8 mouse cellular contexts compared by ENCODE assay signal in the genomic region with DNA sequence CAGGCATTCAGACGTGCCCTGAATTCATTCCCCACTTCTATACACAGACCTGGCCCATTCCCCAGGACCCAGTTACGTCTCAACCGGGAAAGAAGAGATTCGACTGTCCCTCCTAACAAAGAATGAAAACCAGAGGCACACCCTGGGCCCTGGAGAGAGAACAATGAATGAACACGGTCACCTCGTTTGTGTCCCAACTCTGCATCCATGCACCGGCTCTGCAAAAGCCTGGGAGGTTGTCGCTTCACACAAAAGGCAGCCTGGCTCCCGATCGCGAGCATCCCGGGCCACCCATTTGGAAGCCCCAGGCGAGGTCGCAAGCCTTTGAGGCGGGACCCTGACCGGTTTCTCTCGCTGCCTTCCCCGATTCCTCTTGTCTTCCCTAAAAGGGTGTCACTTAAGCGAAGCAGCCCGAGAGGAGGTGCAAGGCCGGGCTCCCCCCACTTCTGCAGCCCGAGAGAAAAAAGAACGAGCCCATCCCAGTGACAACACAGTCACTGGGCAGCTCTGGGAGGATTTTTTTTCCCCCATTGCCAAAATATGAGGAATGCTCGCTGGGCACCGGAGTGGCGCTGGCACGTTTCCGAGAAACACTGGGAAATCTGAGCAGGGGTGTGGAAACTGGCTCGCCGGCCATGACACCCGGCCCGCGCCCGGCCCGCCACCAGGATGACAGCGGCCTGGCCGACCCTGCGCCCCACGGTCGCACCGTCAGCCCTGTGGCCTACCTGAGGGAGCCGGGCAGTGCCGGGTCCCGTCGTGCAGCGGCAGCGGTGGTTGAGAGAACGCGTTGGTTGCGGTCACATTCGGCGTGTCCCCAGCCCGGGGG. TPM values are rescaled to one million over a fixed set of nuclear protein-coding genes. Genes with fewer than 3 reads are reported as not detected.
A peak's percentile ranks its signal among the peaks of the same experiment; 100 is the strongest.
DNase-seq lines count a peak whose midpoint lies in the region; ATAC-seq and TF ChIP-seq lines count a peak whose summit lies in the region.

No protein-coding gene starts in this region.

- under 1% methylated on average over 52 of the region's 53 CpGs for WGBS in heart, embryonic 13.5 days
- WGBS in kidney, embryonic 16.5 days = 0% methylated on average over 51 of the region's 53 CpGs
- under 1% methylated on average over 53 of the region's 53 CpGs for WGBS in liver, embryonic 12.5 days (ENCODE audit: insufficient replicate concordance)
- under 1% methylated on average over 53 of the region's 53 CpGs for WGBS in stomach, embryonic 16.5 days

- TF ChIP-seq POLR2A in brain, embryonic 14.5 days (IDR thresholded peaks at IDR 0.05; ENCODE audit: borderline replicate concordance, extremely low read depth, insufficient read depth, insufficient read length, poor library complexity, severe bottlenecking) = no peak
- no peak for TF ChIP-seq POLR2A in myocyte (IDR thresholded peaks at IDR 0.05; ENCODE audit: insufficient read length, low read depth)

- H3K27me3 ChIP-seq in heart, embryonic 13.5 days (replicated peaks) = no peaks in the 10 kb centered on the region
- no peaks in the 10 kb centered on the region for H3K27me3 ChIP-seq in kidney, embryonic 16.5 days (ENCODE audit: insufficient read depth, low read length)
- no peaks in the 10 kb centered on the region for H3K27me3 ChIP-seq in liver, embryonic 12.5 days (replicated peaks)
- H3K27me3 ChIP-seq in myocyte (ENCODE audit: control insufficient read depth, insufficient read depth, insufficient read length) = no peaks in the 10 kb centered on the region
- H3K27me3 ChIP-seq in stomach, embryonic 16.5 days (ENCODE audit: control insufficient read depth, insufficient read depth, low read length) = no peaks in the 10 kb centered on the region

- no peaks in the 10 kb centered on the region for H3K9me3 ChIP-seq in heart, embryonic 13.5 days
- H3K9me3 ChIP-seq in kidney, embryonic 16.5 days (ENCODE audit: low read length) = no peaks in the 10 kb centered on the region
- H3K9me3 ChIP-seq in liver, embryonic 12.5 days (replicated peaks) = no peaks in the 10 kb centered on the region
- H3K9me3 ChIP-seq in stomach, embryonic 16.5 days (replicated peaks; ENCODE audit: control insufficient read depth, low read length) = no peaks in the 10 kb centered on the region

- peak overlapping the region; percentile 80 for H3ac ChIP-seq in myocyte (ENCODE audit: control insufficient read depth, insufficient read length)

- peaks cover 46% of the 10 kb centered on the region for H3K4me1 ChIP-seq in heart, embryonic 13.5 days
- peaks cover 22% of the 10 kb centered on the region for H3K4me1 ChIP-seq in kidney, embryonic 16.5 days (ENCODE audit: insufficient read depth, low read length)
- H3K4me1 ChIP-seq in liver, embryonic 12.5 days = peaks cover 61% of the 10 kb centered on the region
- H3K4me1 ChIP-seq in stomach, embryonic 16.5 days (ENCODE audit: control insufficient read depth, insufficient read depth, low read length) = peaks cover 17% of the 10 kb centered on the region

- peak overlapping the region; percentile 99 for H3K27ac ChIP-seq in heart, embryonic 13.5 days (replicated peaks)
- peak overlapping the region; percentile 98 for H3K27ac ChIP-seq in kidney, embryonic 16.5 days (ENCODE audit: low read length)
- peak overlapping the region; percentile 98 for H3K27ac ChIP-seq in liver, embryonic 12.5 days
- peak overlapping the region; percentile 99 for H3K27ac ChIP-seq in stomach, embryonic 16.5 days (ENCODE audit: low read length)

- H3K9ac ChIP-seq in heart, embryonic 13.5 days = peak overlapping the region; percentile 100
- peak overlapping the region; percentile 100 for H3K9ac ChIP-seq in kidney, embryonic 16.5 days (replicated peaks; ENCODE audit: low read length)
- H3K9ac ChIP-seq in liver, embryonic 12.5 days = peak overlapping the region; percentile 98
- peak overlapping the region; percentile 100 for H3K9ac ChIP-seq in stomach, embryonic 16.5 days (ENCODE audit: low read length)

- peaks cover 54% of the 10 kb centered on the region for H3K79me2 ChIP-seq in myocyte (ENCODE audit: control insufficient read depth, insufficient read depth)

- peak; percentile 73 for DNase-seq in brain, embryonic 14.5 days (ENCODE audit: low read depth)

- ATAC-seq in CD4-positive, CD25-positive, alpha-beta regulatory T cell, adult 4 months = peak; percentile 10
- ATAC-seq in erythroid progenitor cell, adult 5-6 weeks (replicated peaks; ENCODE audit: low FRiP score, poor library complexity, severe bottlenecking) = peak; percentile 41
- peak; percentile 59 for ATAC-seq in heart, embryonic 13.5 days (ENCODE audit: extremely low read depth, insufficient number of reproducible peaks, low FRiP score, low TSS enrichment)
- ATAC-seq in kidney, embryonic 16.5 days (ENCODE audit: low FRiP score, low TSS enrichment) = peak; percentile 73
- peak; percentile 52 for ATAC-seq in liver, embryonic 12.5 days
- ATAC-seq in stomach, embryonic 16.5 days (ENCODE audit: insufficient read depth, low FRiP score) = peak; percentile 38; the same call in 1 of the 2 replicates

- peak overlapping the region; percentile 98 for H3K4me3 ChIP-seq in heart, embryonic 13.5 days
- H3K4me3 ChIP-seq in kidney, embryonic 16.5 days (ENCODE audit: low read length) = peak overlapping the region; percentile 98
- H3K4me3 ChIP-seq in liver, embryonic 12.5 days = peak overlapping the region; percentile 91
- peak overlapping the region; percentile 88 for H3K4me3 ChIP-seq in myocyte
- peak overlapping the region; percentile 96 for H3K4me3 ChIP-seq in stomach, embryonic 16.5 days (replicated peaks; ENCODE audit: low read length)

- no peak for TF ChIP-seq CTCF in brain, embryonic 14.5 days (IDR thresholded peaks at IDR 0.05; ENCODE audit: borderline replicate concordance, extremely low read depth, insufficient read depth, insufficient read length)

- peak overlapping the region; percentile 81 for H3K4me2 ChIP-seq in heart, embryonic 13.5 days
- peak overlapping the region; percentile 59 for H3K4me2 ChIP-seq in kidney, embryonic 16.5 days (replicated peaks; ENCODE audit: low read depth, low read length)
- peak overlapping the region; percentile 88 for H3K4me2 ChIP-seq in liver, embryonic 12.5 days
- peak overlapping the region; percentile 95 for H3K4me2 ChIP-seq in myocyte (ENCODE audit: low read depth)
- peak overlapping the region; percentile 72 for H3K4me2 ChIP-seq in stomach, embryonic 16.5 days (ENCODE audit: low read depth, low read length)

- H3K36me3 ChIP-seq in heart, embryonic 13.5 days = no peaks in the 10 kb centered on the region
- H3K36me3 ChIP-seq in kidney, embryonic 16.5 days (ENCODE audit: insufficient read depth, low read length) = no peaks in the 10 kb centered on the region
- no peaks in the 10 kb centered on the region for H3K36me3 ChIP-seq in liver, embryonic 12.5 days
- H3K36me3 ChIP-seq in myocyte (ENCODE audit: control insufficient read depth, insufficient read depth) = no peaks in the 10 kb centered on the region
- no peaks in the 10 kb centered on the region for H3K36me3 ChIP-seq in stomach, embryonic 16.5 days (ENCODE audit: control insufficient read depth, insufficient read depth, low read length)

TF ChIP-seq in myocyte, 11 proteins besides CTCF, POLR2A, EP300 and RAD21:
- no peak for TF ChIP-seq MYOG (IDR thresholded peaks at IDR 0.05; ENCODE audit: control insufficient read depth in 1 of 3, insufficient read depth in 1 of 3, insufficient read length in 2 of 3, low read depth in 2 of 3)
- no peak for TF ChIP-seq REST (IDR thresholded peaks at IDR 0.05; ENCODE audit: insufficient read depth, insufficient read length)
- no peak for TF ChIP-seq TCF12 (IDR thresholded peaks at IDR 0.05; ENCODE audit: insufficient read depth, poor library complexity, severe bottlenecking)
- no peak for TF ChIP-seq MAX (IDR thresholded peaks at IDR 0.05; ENCODE audit: low read depth)
- TF ChIP-seq TCF3 (IDR thresholded peaks at IDR 0.05; ENCODE audit: insufficient read length, low read depth) = no peak
- TF ChIP-seq E2F4 (IDR thresholded peaks at IDR 0.05; ENCODE audit: insufficient read depth) = no peak
- TF ChIP-seq USF1 (IDR thresholded peaks at IDR 0.05; ENCODE audit: low read depth) = no peak
- TF ChIP-seq SRF (IDR thresholded peaks at IDR 0.05; ENCODE audit: control insufficient read depth, insufficient read length, low read depth) = no peak
- TF ChIP-seq POLR2AphosphoS2 (IDR thresholded peaks at IDR 0.05; ENCODE audit: insufficient read length, low read depth) = no peak
- no peak for TF ChIP-seq MYOD1 (IDR thresholded peaks at IDR 0.05; ENCODE audit: control insufficient read depth in 1 of 3, insufficient read length in 2 of 3, low read depth in 2 of 3)
- TF ChIP-seq CEBPB (IDR thresholded peaks at IDR 0.05; ENCODE audit: insufficient read depth, poor library complexity, severe bottlenecking) = no peak
TF ChIP-seq in myocyte: peak in this region for 0.

RNA-seq across cellular contexts. Expression of a gene that starts 0.7 kb away (rescaled TPM):
- polyA plus RNA-seq in CD4-positive, CD25-positive, alpha-beta regulatory T cell, adult 4 months (2017; shearing (Covaris generic)) = 10 to 100 TPM; 46.4 to 51.6 TPM
- 249 and 289 TPM in 2 replicates for polyA plus RNA-seq in brain, embryonic 14.5 days (2012; rRNA removed)
- 84.0 and 100 TPM in 2 replicates for total RNA-seq in erythroid progenitor cell, adult 5-6 weeks (2015; ENCODE audit: low replicate concordance)
- 21.3 and 46.2 TPM in 2 replicates for total RNA-seq in erythroid progenitor cell, adult 5-6 weeks (2017; ENCODE audit: low replicate concordance)
- polyA plus RNA-seq in heart, embryonic 13.5 days (2015; fragmentation: Nextera tagmentation; extraction: Ambion mirVana) = 85.0 and 85.7 TPM in 2 replicates
- polyA plus RNA-seq in kidney, embryonic 16.5 days (2015; fragmentation: Nextera tagmentation; extraction: Ambion mirVana) = 91.0 and 95.7 TPM in 2 replicates
- polyA plus RNA-seq in liver, embryonic 12.5 days (2016; fragmentation: Nextera tagmentation; extraction: Ambion mirVana) = 52.4 and 53.2 TPM in 2 replicates
- polyA plus RNA-seq in myocyte (2012; fragmentation: generic; extraction: Trizol) = 81.2 TPM
- polyA plus RNA-seq in stomach, embryonic 16.5 days (2015; fragmentation: Nextera tagmentation; extraction: Ambion mirVana) = 76.9 and 79.1 TPM in 2 replicates

Comparison
In these comparisons a context has a peak if more than half of its experiments do, and no peak if none do; other contexts are left out.
1. Peak in every context shown above with its lines: DNase-seq, ATAC-seq, H3K4me3 ChIP-seq and H3K27ac ChIP-seq.
2. ATAC-seq: peak in every context shown above with its lines; median percentile 73 in kidney, embryonic 16.5 days; 59 in heart, embryonic 13.5 days; 52 in liver, embryonic 12.5 days; 41 in erythroid progenitor cell, adult 5-6 weeks; 38 in stomach, embryonic 16.5 days; 10 in CD4-positive, CD25-positive, alpha-beta regulatory T cell, adult 4 months.